Mouse (Mus musculus) lung, embryonic 14.5 days (tissue): ENCODE measurements around the gene 1810055G02Rik. TPM values are rescaled to one million over a fixed set of nuclear protein-coding genes. Genes with fewer than 3 reads are reported as not detected.
A peak's percentile ranks its signal among the peaks of the same experiment; 100 is the strongest.

Experiments
- ATAC-seq: fragments of 200-750 bp; cut with Nextera tagmentation; 2 replicates; pipeline ENCODE4 v1.8.0; 2017; ENCODE audit warnings: mild to moderate bottlenecking, moderate TSS enrichment, moderate library complexity; ENCODE audit not compliant: insufficient read depth
- DNase-seq: peaks from one replicate; pipeline ENCODE4 v3.0.0-alpha.2; 2015
- H3K27ac ChIP-seq: fragments of 300-500 bp; sonication (generic); 2 replicates; pipeline ENCODE4 v1.5.1; 2014; ENCODE audit warnings: low read depth, mild to moderate bottlenecking, moderate library complexity
- H3K27me3 ChIP-seq: fragments of 300-500 bp; sonication (generic); 2 replicates; pipeline ENCODE4 v1.6.1; 2014; ENCODE audit warnings: low read length, control low read depth; ENCODE audit not compliant: insufficient read depth
- H3K36me3 ChIP-seq: fragments of 300-500 bp; sonication (generic); 2 replicates; pipeline ENCODE4 v1.6.1; 2014; ENCODE audit warnings: control low read depth; ENCODE audit not compliant: insufficient read depth
- H3K4me1 ChIP-seq: fragments of 300-500 bp; sonication (generic); 2 replicates; pipeline ENCODE4 v1.6.1; 2014; ENCODE audit warnings: antibody characterized with exemption, control low read depth; ENCODE audit not compliant: insufficient read depth
- H3K4me2 ChIP-seq: fragments of 300-500 bp; sonication (generic); 2 replicates; pipeline ENCODE4 v1.6.1; 2014; ENCODE audit warnings: mild to moderate bottlenecking
- H3K4me3 ChIP-seq: fragments of 300-500 bp; sonication (generic); 2 replicates; pipeline ENCODE4 v1.5.1; 2014; ENCODE audit warnings: low read depth, low read length
- H3K9ac ChIP-seq: fragments of 300-500 bp; sonication (generic); 2 replicates; pipeline ENCODE4 v1.6.1; 2014
- H3K9me3 ChIP-seq: fragments of 300-500 bp; sonication (generic); 2 replicates; pipeline ENCODE4 v1.6.1; 2016; ENCODE audit warnings: low read depth, low read length, control low read depth
- CTCF ChIP-seq: IDR thresholded peaks from 2 replicates; pipeline ENCODE4 v1.5.1; 2016; ENCODE audit warnings: antibody characterized with exemption, low read depth
- WGBS: fragments of 180-500 bp; shearing (Covaris S2); extraction: QIAGEN DNeasy Blood & Tissue Kit; methylation state at CpG from one replicate; pipeline ENCODE4 v1.1.7; 2014; 5-methylcytosine and 5-hydroxymethylcytosine counted together
- polyA plus RNA-seq: library from polyadenylated mRNA; unstranded; fragments of >200 nt; fragmentation: Nextera tagmentation; extraction: Ambion mirVana; gene quantifications from 2 replicates; pipeline ENCODE4 v1.2.1, GENCODE M21; 2014

The 1810055G02Rik gene
- polyA plus RNA-seq, 1 experiment from 2014 or later, result 40.3 TPM

GRCm38 (mm10) chr19:3684957-3685580 lies 23.0 kb upstream of the 1810055G02Rik start:
- Histone ChIP-seq H3K9ac (peak overlapping the region; percentile 98), H3K9me3 (no peaks in the 10 kb centered on the region), H3K4me3 (peak overlapping the region; percentile 98), H3K36me3 (no peaks in the 10 kb centered on the region), H3K4me2 (peak overlapping the region; percentile 98), H3K27me3 (no peaks in the 10 kb centered on the region), H3K4me1 (peaks cover 33% of the 10 kb centered on the region), H3K27ac (peak overlapping the region; percentile 87)
- WGBS, result 4% methylated on average over 11 of the region's 11 CpGs
- TF ChIP-seq CTCF, result no peak
- ATAC-seq (no peak), DNase-seq (peak; percentile 55)

GRCm38 (mm10) chr19:3685611-3686214 lies 22.4 kb upstream of the 1810055G02Rik start:
- Histone ChIP-seq H3K36me3 (no peaks in the 10 kb centered on the region), H3K9ac (peak overlapping the region; percentile 98), H3K27ac (peak overlapping the region; percentile 87), H3K4me1 (peaks cover 28% of the 10 kb centered on the region), H3K27me3 (no peaks in the 10 kb centered on the region), H3K4me2 (peak overlapping the region; percentile 98), H3K4me3 (peak overlapping the region; percentile 98), H3K9me3 (no peaks in the 10 kb centered on the region)
- under 1% methylated on average over 45 of the region's 45 CpGs for WGBS
- no peak for TF ChIP-seq CTCF
- ATAC-seq (no peak), DNase-seq (peak; percentile 72)

- Histone ChIP-seq H3K9ac (peak within 1 kb of the TSS; percentile 98), H3K27me3 (no peaks in the 10 kb centered on the region), H3K4me1 (peaks cover 21% of the 10 kb centered on the region), H3K36me3 (no peaks in the 10 kb centered on the region), H3K27ac (peak within 1 kb of the TSS; percentile 87), H3K4me2 (peak within 1 kb of the TSS; percentile 98), H3K4me3 (peak within 1 kb of the TSS; percentile 98), H3K9me3 (no peaks in the 10 kb centered on the region)
- no peak for TF ChIP-seq CTCF
- DNase-seq (peak; percentile 76), ATAC-seq (peak; percentile 32; the same call in 1 of the 2 replicates)
- under 1% methylated on average over 80 of the region's 83 CpGs for whole genome bisulfite sequencing
Observed at GRCm38 (mm10) chr19:3686215-3686894, 21.7 kb upstream of the 1810055G02Rik start, which contains the start of gene Lrp5. Gene Lrp5, minus strand, starts transcription at chr19:3686564.

GRCm38 (mm10) chr19:3687676-3688171 lies 20.4 kb upstream of the 1810055G02Rik start:
- 40% methylated on average over 5 of the region's 5 CpGs for WGBS
- H3K36me3 ChIP-seq, result no peaks in the 10 kb centered on the region
- H3K27ac ChIP-seq, result 0 out of 2 replicates have a peak overlapping the region, but pooled peaks have one; percentile 20
- no peak overlapping the region for H3K9ac ChIP-seq
- no peaks in the 10 kb centered on the region for H3K27me3 ChIP-seq
- TF ChIP-seq CTCF, result no peak
- H3K9me3 ChIP-seq, result no peaks in the 10 kb centered on the region
- DNase-seq, result peak; percentile 61
- no peak overlapping the region for H3K4me2 ChIP-seq
- H3K4me3 ChIP-seq, result no peak overlapping the region
- 0 out of 2 replicates have a peak, but pooled peaks have one; percentile 26 for ATAC-seq
- H3K4me1 ChIP-seq, result peaks cover 14% of the 10 kb centered on the region

GRCm38 (mm10) chr19:3691337-3691736 lies 16.8 kb upstream of the 1810055G02Rik start:
- DNase-seq (no peak), ATAC-seq (no peak)
- Histone ChIP-seq H3K9me3 (no peaks in the 10 kb centered on the region), H3K27ac (no peak overlapping the region), H3K27me3 (no peaks in the 10 kb centered on the region), H3K4me1 (peaks cover 8% of the 10 kb centered on the region), H3K36me3 (no peaks in the 10 kb centered on the region), H3K4me2 (no peak overlapping the region), H3K9ac (no peak overlapping the region), H3K4me3 (no peak overlapping the region)
- TF ChIP-seq CTCF, result no peak
- 85% methylated on average over 5 of the region's 5 CpGs for whole genome bisulfite sequencing

GRCm38 (mm10) chr19:3692414-3693145 lies 15.5 kb upstream of the 1810055G02Rik start:
- no peak overlapping the region for H3K4me2 ChIP-seq
- H3K9me3 ChIP-seq, result no peaks in the 10 kb centered on the region
- H3K27me3 ChIP-seq, result no peaks in the 10 kb centered on the region
- peaks cover 3% of the 10 kb centered on the region; the same call in 1 of the 2 replicates for H3K4me1 ChIP-seq
- H3K27ac ChIP-seq, result no peak overlapping the region
- 41% methylated on average over 6 of the region's 6 CpGs for WGBS
- ATAC-seq, result no peak
- H3K4me3 ChIP-seq, result no peak overlapping the region
- H3K9ac ChIP-seq, result no peak overlapping the region
- no peaks in the 10 kb centered on the region for H3K36me3 ChIP-seq
- TF ChIP-seq CTCF, result no peak
- DNase-seq, result no peak
